Mouse (Mus musculus): ENCODE results near the gene Gstt1. TPM values are rescaled to one million over a fixed set of nuclear protein-coding genes. Genes with fewer than 3 reads are reported as not detected.

Gstt1 gene
- polyA plus RNA-seq, 1 experiment from 2014 or later, result 6.3 TPM

DNA sequence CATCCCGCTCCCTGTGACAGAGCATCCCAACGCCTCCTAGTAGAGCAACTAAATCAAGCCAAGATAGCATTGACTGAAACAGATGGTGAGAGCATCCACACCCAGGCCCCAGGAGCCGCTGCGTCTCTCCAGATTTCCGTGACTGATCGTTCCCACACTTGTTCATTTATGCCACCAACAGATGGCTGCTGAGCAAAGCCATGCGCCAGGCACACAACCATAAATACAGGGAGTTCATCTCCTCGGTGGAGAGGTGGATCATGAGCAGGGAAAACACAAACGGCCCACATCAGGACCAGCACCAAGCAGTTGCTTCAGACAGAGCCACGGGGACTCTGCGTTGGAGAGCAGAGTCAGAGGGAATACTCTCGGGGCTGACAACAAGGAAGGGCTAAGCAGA lies 55.0 kb downstream of the Gstt1 start:
- no peak overlapping the region for H3K4me3 ChIP-seq (replicated peaks)
- no peak for ATAC-seq (ENCODE audit: low FRiP score)
- H3K36me3 ChIP-seq (replicated peaks), result peaks cover 92% of the 10 kb centered on the region

DNA sequence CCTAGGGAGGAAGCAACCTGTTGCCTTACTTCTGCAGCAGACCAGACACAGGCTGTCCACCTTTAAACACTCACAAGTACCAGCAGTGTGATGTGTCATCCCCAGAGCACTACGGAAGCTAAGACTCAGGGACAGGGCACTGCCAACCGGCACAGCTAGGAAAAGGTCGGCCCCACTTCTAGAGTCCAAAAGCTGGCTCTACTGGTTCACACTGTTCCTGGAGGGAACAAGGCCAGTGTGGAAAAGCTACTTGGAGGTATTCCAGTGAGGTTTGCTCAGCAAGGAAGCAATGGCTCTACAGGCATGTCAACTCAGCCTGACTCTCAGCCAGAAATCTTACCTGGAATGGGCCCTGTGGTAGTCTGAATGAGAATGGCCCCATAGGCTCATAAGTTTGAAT lies 57.5 kb downstream of the Gstt1 start:
- Histone ChIP-seq H3K36me3 (replicated peaks) (peaks cover 90% of the 10 kb centered on the region), H3K27ac (no peak overlapping the region), H3K9ac (no peak overlapping the region), H3K4me2 (no peak overlapping the region), H3K9me3 (no peaks in the 10 kb centered on the region), H3K27me3 (no peaks in the 10 kb centered on the region), H3K4me1 (no peaks in the 10 kb centered on the region), H3K4me3 (replicated peaks) (no peak overlapping the region)
- 89% methylated on average over 3 of the region's 3 CpGs for WGBS
- no peak for ATAC-seq (ENCODE audit: low FRiP score)

More for the DNA sequence above, 55.0 kb downstream of the Gstt1 start:
- WGBS, result 93% methylated on average over 12 of the region's 12 CpGs
- no peaks in the 10 kb centered on the region for H3K4me1 ChIP-seq
- no peak overlapping the region for H3K4me2 ChIP-seq
- no peak overlapping the region for H3K9ac ChIP-seq
- H3K27me3 ChIP-seq, result no peaks in the 10 kb centered on the region
- H3K27ac ChIP-seq, result no peak overlapping the region
- H3K9me3 ChIP-seq, result no peaks in the 10 kb centered on the region

Other genes with a start within 250 kb of the Gstt1 start
- gene Lrrc75b, start 238.3 kb downstream of the Gstt1 start, polyA plus RNA-seq (2016; fragmentation: Nextera tagmentation; extraction: Ambion mirVana), result 5.5 and 7.4 TPM in 2 replicates
- 0.58 and 2.3 TPM in 2 replicates for gene Ggt1, start 237.0 kb downstream of the Gstt1 start, polyA plus RNA-seq (2016; fragmentation: Nextera tagmentation; extraction: Ambion mirVana)
- 0.74 and 0.90 TPM in 2 replicates for gene Ggt5, start 209.2 kb downstream of the Gstt1 start, polyA plus RNA-seq (2016; fragmentation: Nextera tagmentation; extraction: Ambion mirVana)
- 1.6 TPM in 2 replicates for gene Susd2, start 154.6 kb downstream of the Gstt1 start, polyA plus RNA-seq (2016; fragmentation: Nextera tagmentation; extraction: Ambion mirVana)
- 42.8 and 51.9 TPM in 2 replicates for gene Cabin1, start 34.2 kb downstream of the Gstt1 start, polyA plus RNA-seq (2016; fragmentation: Nextera tagmentation; extraction: Ambion mirVana)
- gene Ddt, start 25.2 kb downstream of the Gstt1 start, polyA plus RNA-seq (2016; fragmentation: Nextera tagmentation; extraction: Ambion mirVana), result 81.8 TPM in 2 replicates
- not detected in 2 replicates for gene Gm20441, start 17.6 kb downstream of the Gstt1 start, polyA plus RNA-seq (2016; fragmentation: Nextera tagmentation; extraction: Ambion mirVana)
- gene Gstt3, start 17.2 kb downstream of the Gstt1 start, polyA plus RNA-seq (2016; fragmentation: Nextera tagmentation; extraction: Ambion mirVana), result 1.5 and 2.1 TPM in 2 replicates
- gene Gstt4, start 24.0 kb upstream of the Gstt1 start, polyA plus RNA-seq (2016; fragmentation: Nextera tagmentation; extraction: Ambion mirVana), result not detected in 2 replicates
- 4.1 and 7.3 TPM in 2 replicates for gene Gstt2, start 38.8 kb upstream of the Gstt1 start, polyA plus RNA-seq (2016; fragmentation: Nextera tagmentation; extraction: Ambion mirVana)
- gene Mif, start 61.7 kb upstream of the Gstt1 start, polyA plus RNA-seq (2016; fragmentation: Nextera tagmentation; extraction: Ambion mirVana), result 1,649 and 1,743 TPM in 2 replicates
- 3.1 and 3.3 TPM in 2 replicates for gene Derl3, start 94.8 kb upstream of the Gstt1 start, polyA plus RNA-seq (2016; fragmentation: Nextera tagmentation; extraction: Ambion mirVana)
- gene Smarcb1, start 123.0 kb upstream of the Gstt1 start, polyA plus RNA-seq (2016; fragmentation: Nextera tagmentation; extraction: Ambion mirVana), result 303 and 310 TPM in 2 replicates
- gene Chchd10, start 134.5 kb upstream of the Gstt1 start, polyA plus RNA-seq (2016; fragmentation: Nextera tagmentation; extraction: Ambion mirVana), result 7.6 and 7.8 TPM in 2 replicates
- gene Mmp11, start 137.9 kb upstream of the Gstt1 start, polyA plus RNA-seq (2016; fragmentation: Nextera tagmentation; extraction: Ambion mirVana), result 31.3 and 33.3 TPM in 2 replicates
- 0.46 TPM in 1 of 2 replicates, not detected in the other for gene Gm867, start 142.1 kb upstream of the Gstt1 start, polyA plus RNA-seq (2016; fragmentation: Nextera tagmentation; extraction: Ambion mirVana)
- not detected in 2 replicates for gene Vpreb3, start 144.5 kb upstream of the Gstt1 start, polyA plus RNA-seq (2016; fragmentation: Nextera tagmentation; extraction: Ambion mirVana)
- not detected in 2 replicates for gene Gm5134, start 155.9 kb upstream of the Gstt1 start, polyA plus RNA-seq (2016; fragmentation: Nextera tagmentation; extraction: Ambion mirVana)
- gene Zfp280b, start 234.1 kb upstream of the Gstt1 start, polyA plus RNA-seq (2016; fragmentation: Nextera tagmentation; extraction: Ambion mirVana), result 26.1 and 26.7 TPM in 2 replicates